Mouse (Mus musculus) brain, adult 2 months (tissue): ENCODE results near the gene Aspg.

ENCODE experiments used
- DNase-seq: peaks from one replicate; pipeline ENCODE4 v3.0.0; 2011; ENCODE audit warnings: low read depth, low spot score

Gene Aspg

DNA sequence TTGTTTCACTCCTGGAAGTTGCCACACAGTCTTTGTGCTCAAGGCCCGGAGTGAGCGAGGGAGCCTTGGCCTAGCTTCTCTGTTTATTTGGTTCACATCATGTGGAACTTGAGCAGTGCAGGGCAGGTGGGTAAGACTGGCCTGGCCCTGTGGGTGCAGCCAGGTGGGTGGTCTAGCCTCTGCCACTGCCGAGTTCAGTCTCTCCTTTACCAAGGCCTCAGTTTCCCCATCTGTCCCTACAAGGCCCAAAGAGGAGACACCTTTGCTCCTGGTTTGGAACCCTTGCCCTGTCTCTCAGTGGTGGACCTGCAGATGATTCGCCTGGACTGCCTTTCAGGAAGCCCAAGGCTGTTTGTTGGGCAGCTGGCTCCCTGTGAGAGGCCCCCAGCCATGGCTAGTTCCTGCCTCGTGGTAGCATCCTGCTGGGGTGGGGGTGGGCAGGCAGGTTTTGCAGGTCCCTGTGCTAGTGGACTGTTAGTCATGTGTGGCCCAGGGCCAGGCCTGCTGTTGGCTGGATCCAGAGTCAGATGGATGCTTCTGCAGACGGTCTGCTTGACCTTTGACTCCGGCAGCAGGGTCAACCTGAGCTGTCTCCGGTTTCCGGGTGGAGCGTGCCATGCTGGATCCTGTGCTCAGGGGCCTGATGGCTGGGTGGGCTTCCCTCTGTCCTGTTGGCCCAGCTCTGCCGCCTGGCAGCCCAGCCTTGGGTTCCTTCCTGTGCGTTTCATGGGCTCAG, 44.9 kb downstream of the Aspg start:
- no peak for DNase-seq

DNA sequence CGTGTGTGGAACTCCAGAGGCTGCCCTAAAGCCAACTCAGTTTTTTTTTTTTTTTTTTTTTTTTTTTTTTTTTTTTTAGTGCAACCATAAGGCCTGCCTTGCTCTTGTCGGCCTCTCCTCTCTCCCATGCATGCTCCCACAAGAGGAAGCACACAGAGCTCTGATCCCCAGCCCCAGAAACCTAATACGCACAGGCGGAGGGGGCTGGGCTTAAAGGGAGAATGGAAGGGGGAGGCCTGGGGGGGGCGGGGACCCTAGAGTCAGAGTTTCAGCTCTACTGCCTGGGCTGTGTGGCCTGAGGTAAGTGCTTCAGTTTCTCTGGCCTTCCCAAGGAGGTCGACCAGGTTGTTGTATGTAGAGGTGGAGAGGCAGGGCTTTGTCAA, 45.5 kb downstream of the Aspg start:
- no peak for DNase-seq

DNA sequence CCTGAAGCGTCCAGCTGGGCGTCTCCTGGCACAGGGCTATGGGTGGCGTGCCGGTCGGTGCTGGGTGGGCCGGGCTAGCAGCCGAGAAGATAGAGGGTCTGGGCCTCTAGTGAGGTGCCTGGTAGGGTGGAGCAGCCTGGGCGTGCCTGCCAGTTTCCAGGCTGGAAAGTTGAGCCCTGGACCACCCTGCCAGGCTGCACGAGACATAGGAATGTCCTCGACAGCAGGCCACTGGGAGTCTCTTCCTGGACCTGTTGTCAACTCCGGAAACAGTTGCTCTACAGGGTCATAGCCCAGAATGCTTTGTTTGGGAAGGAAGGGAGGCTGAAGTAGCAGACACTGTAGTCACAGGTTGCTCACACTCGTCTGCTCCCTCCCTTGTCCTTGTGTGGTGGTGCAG, 47.1 kb downstream of the Aspg start:
- DNase-seq = no peak

DNA sequence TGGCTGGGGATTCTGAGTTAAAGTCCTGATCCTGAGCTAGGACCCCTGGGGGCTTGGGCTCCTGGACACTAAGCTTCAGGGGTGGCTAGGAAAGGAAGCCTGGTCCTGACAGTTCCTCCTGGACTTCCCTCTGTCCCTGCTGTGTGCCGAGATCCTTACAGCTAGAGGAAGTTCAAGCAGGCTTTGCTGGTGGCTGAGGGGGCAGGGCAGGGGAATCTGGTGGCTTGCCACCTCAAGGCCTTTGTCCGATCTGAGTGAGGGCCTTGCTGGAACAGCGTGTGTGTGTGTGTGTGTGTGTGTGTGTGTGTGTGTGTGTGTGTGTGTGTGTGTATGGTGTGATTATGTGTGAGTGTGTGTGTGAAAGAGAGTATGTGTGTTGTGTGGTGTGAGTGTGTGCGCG, 48.0 kb downstream of the Aspg start:
- DNase-seq = no peak

DNA sequence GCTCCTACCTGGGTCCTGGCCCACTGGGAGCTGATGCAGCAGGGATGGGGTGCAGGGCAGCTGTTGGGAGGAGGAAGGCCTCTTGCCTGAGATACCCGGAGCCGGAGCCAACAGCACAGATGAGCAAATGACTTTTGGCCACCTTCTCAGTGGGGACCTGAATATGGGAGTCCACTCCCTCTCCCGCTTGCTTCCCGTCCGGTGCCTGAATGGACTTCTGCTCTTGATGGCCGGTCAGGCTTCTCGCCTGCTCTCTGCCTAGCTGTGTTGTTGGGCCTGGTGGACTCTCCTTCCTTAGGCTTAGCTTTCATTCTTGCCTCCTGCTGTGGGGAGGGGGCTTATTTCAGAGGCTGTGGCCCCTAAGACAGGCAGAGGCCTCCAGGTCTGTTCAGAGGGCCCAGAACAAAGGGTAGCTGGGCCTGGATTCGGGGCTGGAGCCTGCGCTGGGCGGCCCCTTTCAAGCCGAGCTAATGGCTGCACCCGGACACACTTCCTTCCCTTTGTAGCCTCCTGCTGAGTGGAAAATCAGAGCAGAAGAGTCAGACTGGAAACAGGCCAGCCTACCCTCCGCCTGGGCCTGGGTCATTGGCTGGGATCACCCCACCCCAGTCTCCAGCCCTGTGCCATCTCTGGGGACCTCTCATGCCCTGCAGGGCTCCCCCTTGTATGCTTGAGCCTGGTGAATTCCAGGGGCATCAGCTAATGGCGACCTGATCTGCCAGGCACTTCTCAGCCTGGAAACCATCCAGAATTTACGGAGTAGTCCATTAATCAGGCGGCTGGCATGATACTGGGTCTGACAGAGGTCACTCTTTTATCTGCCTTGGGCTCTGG, 49.0 kb downstream of the Aspg start:
- DNase-seq = no peak

DNA sequence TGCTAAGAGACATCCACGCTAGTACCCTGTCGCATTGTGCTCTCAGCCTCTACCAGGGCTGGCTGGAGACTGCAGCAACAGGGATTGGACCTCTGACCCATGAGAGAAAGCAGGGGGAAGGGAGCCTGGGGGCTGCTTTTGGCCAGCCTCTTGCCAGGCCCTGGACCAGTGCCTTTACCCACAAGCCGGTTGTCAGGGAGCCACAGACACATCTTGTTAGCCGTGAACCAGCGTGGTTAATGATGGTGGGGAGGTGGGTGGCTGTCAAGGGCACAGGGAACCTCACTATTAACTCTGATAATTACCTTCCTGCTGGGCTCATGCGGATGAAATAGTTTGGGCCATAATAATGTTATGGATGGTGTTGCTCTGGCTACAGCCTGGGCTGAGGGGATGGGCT, 50.3 kb downstream of the Aspg start:
- no peak for DNase-seq

DNA sequence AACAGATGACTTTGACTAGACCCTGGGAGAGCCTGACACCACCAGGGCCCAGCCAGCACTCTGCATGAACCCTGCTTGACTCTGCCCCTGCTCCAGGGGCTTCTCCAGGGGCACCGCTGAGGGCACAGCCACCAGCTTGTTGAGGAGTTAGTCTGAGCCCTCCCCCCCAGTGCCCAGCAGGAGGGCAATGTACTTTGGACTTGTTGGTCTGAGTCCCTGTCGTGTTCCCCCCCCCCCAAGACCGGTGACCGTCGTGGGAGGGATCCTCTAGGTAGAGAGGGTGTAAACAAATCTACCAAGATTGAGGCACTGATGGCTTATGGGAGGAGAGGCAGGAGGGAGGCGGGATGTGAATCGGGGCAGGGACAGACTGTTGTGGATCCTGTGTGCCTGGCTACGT, 51.8 kb downstream of the Aspg start:
- DNase-seq = no peak

DNA sequence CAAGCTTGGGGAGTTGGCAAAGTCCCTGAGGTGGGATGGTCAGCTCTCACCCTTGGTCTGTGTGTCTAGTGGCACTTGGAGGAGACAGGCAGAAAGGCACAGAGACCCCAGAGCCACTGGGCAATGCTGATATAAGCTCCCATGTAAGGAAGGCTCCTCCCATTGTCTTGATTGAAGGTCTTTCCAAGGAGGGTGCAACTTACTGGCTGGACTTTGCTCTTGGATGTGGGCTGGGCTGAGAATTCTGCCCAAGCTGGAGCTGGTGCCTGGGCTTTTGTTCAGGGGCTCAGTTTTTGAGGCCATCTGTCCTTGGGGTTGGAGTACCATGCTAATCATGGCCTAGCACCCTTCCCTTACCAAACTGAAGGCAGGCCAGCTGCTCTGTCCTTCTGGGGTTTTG, 52.3 kb downstream of the Aspg start:
- DNase-seq = no peak

DNA sequence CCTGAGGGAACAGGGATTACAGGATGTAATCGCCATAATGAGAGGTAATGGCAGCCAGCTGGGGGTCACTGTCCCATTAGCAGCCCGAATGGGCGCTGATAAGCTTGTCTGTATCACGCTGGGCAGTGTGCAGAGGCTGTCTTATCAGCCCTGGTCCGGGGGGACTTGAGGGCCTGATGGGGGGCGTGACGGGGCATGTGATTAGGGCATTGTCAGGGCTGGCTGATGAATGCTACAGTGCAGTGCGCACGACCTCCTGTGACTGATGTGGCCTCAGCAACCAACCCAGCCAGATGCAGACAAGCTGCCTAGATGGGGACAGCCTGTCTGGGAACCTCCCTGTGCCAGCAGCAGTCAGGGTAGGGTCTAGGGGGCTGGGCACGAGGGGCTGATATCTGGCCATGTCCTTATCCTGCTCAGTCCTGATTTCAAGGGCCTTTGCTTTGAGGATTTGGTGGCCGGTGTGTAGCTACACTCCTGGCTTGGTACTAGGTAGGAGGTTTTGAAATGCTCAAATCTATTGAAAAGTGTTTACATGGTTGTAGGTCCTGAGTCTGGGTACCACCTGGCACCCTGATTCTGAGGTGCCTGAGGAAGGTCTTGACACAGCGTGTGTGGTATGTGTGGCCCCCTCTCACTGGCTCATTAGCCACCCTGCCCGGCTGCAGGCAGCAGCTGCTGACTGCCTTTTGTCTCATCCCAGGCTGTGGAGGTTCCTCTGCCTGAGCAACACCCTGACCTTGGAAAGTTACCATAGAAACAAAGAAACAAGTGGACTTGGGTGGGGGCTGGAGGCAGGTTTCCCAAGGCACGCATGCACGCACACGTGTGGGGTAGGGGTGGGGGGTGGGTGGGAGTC, 57.7 kb downstream of the Aspg start:
- no peak for DNase-seq

DNA sequence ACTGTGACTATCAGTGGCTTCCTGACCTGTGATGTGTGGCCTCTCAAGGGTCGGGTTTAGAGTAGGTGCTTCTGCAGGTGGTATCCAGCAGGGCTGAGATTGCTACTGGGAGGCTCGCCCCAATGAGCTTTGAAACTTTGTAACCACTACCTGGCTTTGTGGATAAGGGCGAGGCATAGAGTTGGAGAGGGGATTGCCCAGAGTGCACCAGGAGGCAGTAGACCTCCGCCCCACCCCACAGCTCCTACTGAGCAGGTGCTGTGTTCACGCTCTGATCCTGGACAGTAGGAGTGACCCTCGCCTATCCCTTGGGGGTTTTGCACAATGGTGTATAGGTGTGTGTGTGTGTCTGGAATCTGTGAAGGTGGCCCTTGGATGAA, 58.4 kb downstream of the Aspg start:
- DNase-seq = no peak

DNA sequence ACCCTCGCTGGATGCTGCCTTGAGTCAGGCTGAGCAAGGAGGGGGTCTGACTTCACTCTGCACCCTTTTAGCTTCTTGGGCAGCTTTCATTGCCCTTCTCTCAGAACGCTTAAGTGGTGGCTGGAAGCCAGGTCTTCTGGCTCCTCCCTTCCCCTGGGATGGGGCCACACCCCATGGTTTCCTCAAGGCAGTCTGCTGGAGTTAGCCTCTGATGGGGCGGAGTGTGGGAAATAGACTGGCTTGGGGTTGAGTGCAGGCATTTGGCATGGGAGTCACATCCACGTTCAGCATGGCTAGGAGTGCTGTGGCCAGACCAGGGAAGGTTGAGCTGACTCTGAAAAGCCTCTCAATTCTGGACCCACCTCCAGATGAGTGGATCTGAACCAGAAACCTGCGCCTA, 62.8 kb downstream of the Aspg start:
- no peak for DNase-seq

DNA sequence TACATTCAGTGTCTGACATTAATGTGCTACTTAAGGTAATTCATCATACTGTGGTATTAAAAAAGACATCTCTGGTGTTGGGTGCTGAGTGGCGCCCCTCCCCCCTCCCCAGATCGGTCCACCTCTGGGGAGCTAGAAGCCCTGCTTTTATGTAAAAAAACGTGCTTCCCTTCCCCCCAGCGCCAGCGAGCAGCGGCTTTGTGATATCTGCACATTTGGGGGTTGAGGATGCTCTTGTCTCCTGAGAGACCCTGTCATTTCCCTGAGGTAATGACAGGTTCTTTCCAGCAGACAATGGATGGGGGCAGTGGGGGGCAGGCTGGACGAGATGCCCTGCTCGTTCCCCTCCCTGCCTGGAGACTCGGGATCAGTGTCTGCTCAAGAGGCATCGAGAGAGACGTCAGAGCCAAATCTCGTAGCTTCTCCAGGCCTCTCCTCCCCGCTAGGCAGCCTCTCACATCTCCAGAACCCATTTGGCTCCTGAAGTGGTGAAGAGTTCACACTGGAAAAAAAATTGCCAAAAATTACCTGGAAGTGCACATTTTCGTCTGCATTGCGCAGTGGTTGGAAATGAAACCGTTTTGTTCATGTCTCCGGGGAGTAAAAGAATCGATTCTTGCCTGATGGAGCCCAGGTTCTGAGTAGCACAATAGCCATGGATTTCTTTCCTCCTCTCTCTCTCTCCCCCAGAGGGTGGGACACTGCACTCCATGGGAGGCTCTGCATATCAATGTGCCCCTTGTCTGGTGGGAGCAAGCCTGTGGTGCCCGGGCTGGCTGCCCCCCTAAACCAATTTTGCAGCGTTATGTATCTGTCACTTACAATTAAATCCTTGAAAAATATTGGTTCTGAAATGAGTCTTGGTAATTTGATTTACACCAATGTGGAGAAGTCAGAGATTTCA, 64.4 kb downstream of the Aspg start:
- peak; percentile 52 for DNase-seq

DNA sequence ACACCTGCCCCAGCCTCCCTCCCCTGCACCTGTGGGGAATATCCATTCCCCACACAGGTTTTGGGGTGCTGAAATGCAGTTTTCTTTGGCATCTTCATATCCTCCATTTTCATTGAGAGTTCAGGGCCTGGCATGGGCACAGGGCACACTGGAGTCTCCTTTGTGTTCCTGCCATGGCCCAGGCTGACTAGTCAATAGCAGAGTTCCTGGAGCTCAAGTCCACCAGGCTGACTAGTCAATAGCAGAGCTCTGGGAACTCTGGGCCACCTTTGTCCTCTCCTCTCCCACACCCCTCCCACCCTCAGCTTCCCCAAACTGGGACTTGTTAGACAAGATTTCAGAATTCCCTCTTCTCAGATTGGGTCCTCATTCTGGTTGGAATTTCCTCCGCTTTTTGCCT, 65.2 kb downstream of the Aspg start:
- DNase-seq = peak; percentile 42

DNA sequence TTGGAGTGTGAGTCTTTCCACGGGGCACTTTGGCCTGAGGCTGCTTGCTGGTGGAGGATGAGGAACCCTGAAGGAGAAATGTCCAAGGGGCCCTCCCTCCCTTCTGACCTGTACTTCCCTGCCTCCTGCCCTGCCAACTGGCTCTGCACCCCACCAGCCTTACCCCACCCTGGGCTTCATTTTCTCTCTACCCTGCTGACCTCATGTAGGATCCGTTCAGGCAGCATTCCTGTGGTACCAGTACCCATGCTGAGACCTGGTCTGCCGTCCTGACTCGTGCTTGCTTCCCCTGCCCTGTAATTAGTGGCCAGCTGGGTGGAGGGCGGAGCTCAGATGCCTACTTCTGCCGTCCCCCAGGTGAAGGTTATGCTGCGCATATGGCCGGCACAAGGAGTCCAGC, 65.7 kb downstream of the Aspg start:
- DNase-seq = no peak
